Mouse (Mus musculus) T-helper 2 cell (primary cell): Measurements from ENCODE around the gene Cdrt4.

Experiments
- in situ Hi-C: fragments of 300-600 bp; cut with MboI, MseI; formaldehyde crosslinking; loops from one replicate; pipeline ENCODE4 v1.15.1; 2025; ENCODE audit warnings: high pct_unique_total_duplicates

Cdrt4 gene

DNA sequence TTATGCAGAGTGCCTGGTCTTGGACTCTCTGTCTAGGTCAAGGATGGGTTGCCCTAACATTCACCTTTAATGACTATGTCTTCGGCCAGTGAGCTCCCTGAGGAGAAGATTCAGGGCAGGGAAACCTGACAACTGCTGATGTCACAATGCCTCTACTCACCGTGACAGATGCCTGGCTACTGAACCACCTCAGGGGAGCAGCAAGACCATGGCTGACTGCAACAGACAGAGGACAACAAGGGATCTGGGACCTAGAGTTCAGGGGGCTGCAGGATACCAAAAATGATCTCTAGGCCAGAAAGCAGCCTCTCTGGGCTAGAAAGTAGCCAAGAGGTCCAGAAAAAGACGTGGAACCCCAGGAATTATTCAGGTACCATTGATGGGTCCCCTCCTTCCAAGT, at the start of gene Cdrt4:
Gene Cdrt4, plus strand, starts transcription at position 182 of the 400 bp plus-strand sequence.
- in situ Hi-C loops = no loop called here

GRCm38 (mm10) chr11:62901699-62902323, 49.2 kb upstream of the Cdrt4 start:
- in situ Hi-C loops = no loop called here

DNA sequence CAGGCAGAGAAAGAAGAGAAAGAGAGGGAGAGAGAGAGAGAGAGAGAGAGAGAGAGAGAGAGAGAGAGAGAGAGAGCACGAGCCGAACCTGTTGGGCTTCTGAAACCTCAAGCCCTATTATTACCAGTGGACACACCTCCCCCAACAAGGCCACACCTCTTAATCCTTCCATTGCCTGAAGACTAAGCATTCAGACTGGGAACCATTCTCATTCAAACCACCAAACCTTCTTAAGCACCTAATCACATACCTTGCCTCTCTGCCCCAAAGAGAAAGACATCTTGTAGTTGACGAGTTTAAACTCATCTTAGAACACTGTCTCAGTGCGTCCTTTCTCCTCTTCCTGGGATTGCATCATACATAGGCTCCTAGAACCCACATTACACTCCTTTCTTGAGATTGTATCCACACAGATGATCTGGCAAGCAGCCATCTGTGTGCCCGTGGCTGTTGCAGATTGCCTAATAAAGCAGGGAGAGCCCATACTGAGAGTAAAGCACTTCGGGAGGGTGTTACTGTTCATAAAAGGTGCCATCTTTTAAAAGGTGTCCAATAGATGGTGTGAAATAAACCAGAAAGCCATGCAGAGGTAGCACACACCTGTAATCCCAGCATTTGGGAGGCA, 47.0 kb upstream of the Cdrt4 start:
- in situ Hi-C loops = no loop called here

- in situ Hi-C loops = no loop called here
Observed at GRCm38 (mm10) chr11:62909720-62910306, 41.2 kb upstream of the Cdrt4 start.

DNA sequence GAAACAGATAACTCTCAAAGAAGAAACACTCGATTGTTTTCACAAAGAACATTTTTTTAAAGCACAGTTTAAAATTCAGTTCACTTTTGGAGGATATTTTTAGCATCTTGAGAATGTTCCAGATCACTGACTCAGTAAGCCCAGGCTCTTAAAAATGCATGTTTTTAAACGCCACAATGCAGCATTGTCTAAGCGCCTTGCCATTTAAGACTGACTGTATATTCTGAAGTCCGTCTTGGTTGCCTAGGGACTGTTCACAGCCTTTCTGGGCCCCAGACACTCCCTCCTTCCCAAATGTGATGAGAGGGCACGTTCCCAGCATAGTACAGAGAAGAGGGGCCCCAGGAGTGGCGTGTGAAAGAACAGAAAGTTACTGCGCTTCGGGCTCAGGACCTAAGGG, 39.6 kb upstream of the Cdrt4 start:
- in situ Hi-C loops = no loop called here

DNA sequence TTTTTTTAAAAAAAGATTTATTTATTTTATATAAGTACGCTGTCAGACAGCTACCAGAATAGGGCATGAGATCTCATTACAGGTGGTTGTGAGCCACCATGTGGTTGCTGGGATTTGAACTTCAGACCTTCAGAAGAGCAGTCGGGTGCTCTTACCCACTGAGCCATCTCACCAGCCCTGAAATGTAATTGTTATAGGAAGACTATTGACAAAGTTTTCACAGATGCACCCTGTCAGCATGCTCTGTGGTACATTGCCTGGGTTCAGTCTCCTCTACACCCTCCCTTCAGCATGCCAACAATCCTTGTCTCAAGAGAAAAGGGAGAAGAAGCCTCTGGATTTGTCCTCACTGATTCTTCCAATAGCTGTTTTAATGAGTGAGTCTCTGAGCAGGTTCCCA, 37.9 kb upstream of the Cdrt4 start:
- in situ Hi-C loops = no loop called here

DNA sequence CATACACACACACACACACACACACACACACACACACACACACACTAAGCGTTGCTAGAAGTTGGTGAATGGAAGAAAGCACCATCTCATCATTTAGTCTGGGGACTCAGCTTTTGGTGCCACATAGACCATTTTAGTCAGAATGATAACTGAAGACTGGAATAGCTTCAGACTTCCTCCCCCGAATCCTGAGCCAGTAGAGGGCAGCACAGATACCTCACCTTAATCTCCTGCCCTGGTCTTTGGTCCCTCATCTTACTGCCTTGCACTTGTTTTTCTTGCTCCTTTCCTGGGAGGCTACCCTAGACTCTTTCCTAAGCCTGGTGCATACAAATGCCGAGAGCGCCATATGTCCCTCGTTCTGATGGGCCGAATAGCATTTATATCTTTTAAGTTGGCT, 36.5 kb upstream of the Cdrt4 start:
- in situ Hi-C loops = no loop called here

DNA sequence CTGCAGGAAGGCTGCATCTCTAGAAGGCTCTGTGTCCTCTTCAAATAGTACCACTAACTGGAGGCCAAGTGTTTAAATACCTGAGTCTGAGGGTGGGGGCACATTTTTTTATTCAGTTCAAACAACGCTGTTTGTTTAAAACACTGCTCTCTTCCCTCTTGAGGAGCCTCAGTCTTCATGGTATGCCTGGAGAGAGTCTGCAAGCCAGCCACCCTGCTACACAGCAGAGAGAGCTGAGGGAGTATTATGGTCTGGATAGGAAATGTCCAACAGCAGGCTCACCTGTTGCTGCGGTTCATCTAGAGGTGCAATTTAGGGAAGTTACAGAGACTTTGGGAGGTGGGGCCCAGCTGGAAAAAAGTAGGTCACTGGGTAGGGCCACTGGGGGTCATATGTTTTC, 35.5 kb upstream of the Cdrt4 start:
- in situ Hi-C loops = no loop called here

DNA sequence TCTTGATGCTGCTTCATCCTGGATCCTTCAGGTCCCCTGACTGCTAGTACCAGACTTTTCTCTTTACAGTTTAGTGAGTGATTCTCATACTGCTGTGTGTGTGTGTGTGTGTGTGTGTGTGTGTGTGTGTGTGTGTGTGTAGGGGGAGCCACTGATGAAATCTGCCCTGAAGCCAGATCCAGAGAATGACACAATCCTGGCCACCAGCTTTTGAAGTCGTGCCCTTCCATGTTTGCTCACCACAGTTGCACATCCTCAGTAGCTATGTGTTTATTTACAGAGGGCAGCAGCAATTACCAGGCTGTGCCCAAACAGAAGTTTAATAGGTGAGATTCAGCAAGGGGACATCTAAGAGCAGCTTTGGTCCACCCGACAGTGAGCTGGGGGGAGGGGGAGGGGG, 34.2 kb upstream of the Cdrt4 start:
- in situ Hi-C loops = no loop called here

DNA sequence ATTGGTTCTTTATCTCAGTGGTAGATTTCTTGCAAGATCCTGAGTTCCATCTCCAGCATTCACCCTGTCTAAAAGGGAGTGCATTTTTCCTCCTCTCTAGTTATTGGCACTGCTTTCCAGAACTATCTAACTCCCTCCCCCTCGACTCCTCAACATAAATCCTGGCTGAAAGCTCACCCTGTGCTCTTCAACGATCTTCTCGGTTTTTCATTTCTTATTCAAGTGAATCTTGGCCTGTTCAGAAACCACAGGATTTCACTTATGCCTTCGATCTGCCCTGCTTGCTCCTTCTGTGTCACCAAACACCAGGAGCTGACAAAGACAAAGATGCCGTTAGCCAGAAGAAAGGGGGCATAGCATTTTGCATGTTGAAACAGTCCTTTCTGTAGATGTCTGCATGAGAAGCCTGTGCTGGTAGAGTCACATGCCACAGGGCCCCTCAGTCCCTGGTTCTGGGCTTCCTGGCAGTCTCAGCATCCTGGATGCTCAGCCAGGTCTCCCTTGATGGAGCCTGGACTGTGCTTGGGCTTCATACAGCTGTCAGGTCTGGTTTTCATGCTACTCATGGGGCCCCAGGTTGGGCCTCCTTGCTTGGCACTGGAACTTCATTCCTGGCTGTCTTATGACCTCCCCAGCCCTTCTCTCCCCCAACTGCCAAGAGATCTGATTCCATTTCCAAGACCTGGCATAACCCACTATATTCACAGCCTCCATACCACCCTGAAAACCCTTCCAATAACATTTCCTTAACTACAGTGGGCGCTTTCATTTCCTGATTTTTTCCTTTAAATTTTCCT, 30.8 kb upstream of the Cdrt4 start:
- in situ Hi-C loops = loop anchor here (5.0 kb wide), 1 partner anchor 212 kb away; no protein-coding TSS in a partner anchor

GRCm38 (mm10) chr11:62920743-62921050, 30.3 kb upstream of the Cdrt4 start:
- in situ Hi-C loops = loop anchor here (5.0 kb wide), 1 partner anchor 212 kb away; no protein-coding TSS in a partner anchor

DNA sequence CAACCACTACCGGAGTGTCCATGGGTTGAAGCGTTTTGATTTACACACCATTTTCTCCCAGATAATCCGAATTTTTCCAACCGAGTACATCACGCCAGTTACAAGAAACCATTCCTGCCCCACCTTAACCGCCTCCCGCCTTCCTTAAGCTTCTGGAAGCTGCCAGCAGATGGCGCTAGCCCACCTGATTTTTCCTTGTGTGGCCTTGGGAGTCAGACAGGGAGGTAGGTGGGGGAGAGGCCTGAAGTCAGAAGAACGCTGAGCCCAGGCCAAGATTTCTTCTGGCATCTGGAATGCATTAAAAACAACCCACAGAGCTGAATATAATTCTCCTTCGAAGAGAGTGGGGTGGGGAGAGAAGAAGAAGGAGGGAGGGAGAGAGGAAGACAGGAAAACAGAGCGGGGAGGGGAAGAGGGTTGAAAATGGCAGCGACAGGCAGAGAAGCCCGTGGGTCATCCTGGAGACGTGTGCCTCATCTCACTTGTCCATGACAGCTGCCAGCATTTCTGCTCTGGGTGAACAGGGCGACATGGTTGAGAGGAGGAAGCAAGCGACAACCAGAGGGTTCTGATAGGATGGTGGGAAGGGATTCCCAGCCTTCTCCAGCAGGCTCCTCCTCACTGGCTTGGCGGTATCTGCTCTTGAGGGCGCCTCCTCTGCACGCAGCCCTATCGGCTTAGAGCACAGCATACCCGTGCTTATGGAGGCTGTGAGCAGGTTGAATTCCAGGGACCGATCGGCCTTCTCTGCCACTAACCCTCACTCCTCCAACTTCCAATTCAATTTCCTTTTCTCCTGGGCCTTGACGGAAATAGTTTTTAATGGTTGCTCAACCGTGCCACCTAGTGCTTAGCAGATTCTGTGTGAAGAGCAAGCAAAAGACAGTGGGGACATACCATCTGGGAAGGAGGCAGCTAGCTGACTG, 29.7 kb upstream of the Cdrt4 start:
- in situ Hi-C loops = loop anchor here (5.0 kb wide), 1 partner anchor 211 kb away; no protein-coding TSS in a partner anchor

GRCm38 (mm10) chr11:62924091-62924761, 26.8 kb upstream of the Cdrt4 start:
- in situ Hi-C loops = loop anchor here (5.0 kb wide), 1 partner anchor 208 kb away; no protein-coding TSS in a partner anchor

- in situ Hi-C loops = loop anchor here (10.0 kb wide), 1 partner anchor 75 kb away; no protein-coding TSS in a partner anchor
Observed at GRCm38 (mm10) chr11:62929799-62930198, 21.2 kb upstream of the Cdrt4 start.

GRCm38 (mm10) chr11:62930574-62930973, 20.4 kb upstream of the Cdrt4 start:
- in situ Hi-C loops = loop anchor here (10.0 kb wide), 1 partner anchor 74 kb away; no protein-coding TSS in a partner anchor

GRCm38 (mm10) chr11:62931141-62931540, 19.9 kb upstream of the Cdrt4 start:
- in situ Hi-C loops = loop anchor here (10.0 kb wide), 1 partner anchor 74 kb away; no protein-coding TSS in a partner anchor

- in situ Hi-C loops = loop anchor here (10.0 kb wide), 1 partner anchor 72 kb away; no protein-coding TSS in a partner anchor
Observed at GRCm38 (mm10) chr11:62933099-62933498, 17.9 kb upstream of the Cdrt4 start.

- in situ Hi-C loops = loop anchor here (10.0 kb wide), 1 partner anchor 70 kb away; no protein-coding TSS in a partner anchor
Observed at GRCm38 (mm10) chr11:62934795-62935514, 16.0 kb upstream of the Cdrt4 start.

DNA sequence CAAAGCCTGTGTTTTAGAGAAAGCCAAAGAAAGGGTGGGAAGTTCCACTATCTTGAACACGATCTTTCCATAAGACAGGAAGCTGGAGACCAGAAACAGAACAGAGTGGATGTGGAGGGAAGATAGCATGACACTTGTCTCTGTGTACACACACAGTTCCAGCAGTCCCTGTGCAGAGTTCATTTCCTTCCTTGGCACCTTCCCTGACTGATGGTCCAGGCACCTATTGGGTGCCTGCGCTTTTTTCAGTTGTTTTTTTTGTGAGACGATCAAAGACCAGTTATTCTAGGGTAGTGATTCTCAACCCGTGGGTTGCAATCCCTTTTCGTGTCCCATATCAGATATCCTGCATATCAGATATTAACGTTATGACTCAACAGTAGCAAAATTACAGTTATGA, 13.0 kb upstream of the Cdrt4 start:
- in situ Hi-C loops = loop anchor here (10.0 kb wide), 1 partner anchor 67 kb away; no protein-coding TSS in a partner anchor
